Mouse (Mus musculus) C2C12 (cell line): ENCODE measurements around the gene Traf2.

Source experiments
- CEBPB ChIP-seq: IDR thresholded peaks from one replicate; pipeline ENCODE4 v1.6.1; 2011; ENCODE audit warnings: low read depth, mild to moderate bottlenecking, control low read depth, moderate library complexity
- CTCF ChIP-seq: IDR thresholded peaks from one replicate; pipeline ENCODE4 v1.5.1; 2011; ENCODE audit not compliant: control insufficient read depth, insufficient read depth, insufficient read length
- MYOG ChIP-seq: IDR thresholded peaks from one replicate; pipeline ENCODE4 v1.6.1; 2011; ENCODE audit not compliant: control insufficient read depth, insufficient read length; ENCODE audit errors: extremely low read depth

- TF ChIP-seq CTCF (no peak), MYOG (no peak), CEBPB (no peak)
Observed at GRCm38 (mm10) chr2:25505000-25505399, 41.7 kb downstream of the Traf2 start.
